Mouse (Mus musculus) hindbrain, embryonic 12.5 days (tissue): ENCODE measurements around the gene Olfr1253. TPM values are rescaled to one million over a fixed set of nuclear protein-coding genes. Genes with fewer than 3 reads are reported as not detected.

Experiments used
- ATAC-seq: fragments of 200-750 bp; cut with Nextera tagmentation; 2 replicates; pipeline ENCODE4 v1.8.0; 2017; ENCODE audit warnings: moderate TSS enrichment; ENCODE audit not compliant: low FRiP score
- H3K27ac ChIP-seq: fragments of 300-500 bp; sonication (generic); 2 replicates; pipeline ENCODE4 v1.5.1; 2016; ENCODE audit warnings: mild to moderate bottlenecking
- H3K27me3 ChIP-seq: fragments of 300-500 bp; sonication (generic); 2 replicates; pipeline ENCODE4 v1.6.1; 2016; ENCODE audit warnings: mild to moderate bottlenecking
- H3K36me3 ChIP-seq: fragments of 300-500 bp; sonication (generic); 2 replicates; pipeline ENCODE4 v1.6.1; 2016; ENCODE audit warnings: mild to moderate bottlenecking
- H3K4me1 ChIP-seq: fragments of 300-500 bp; sonication (generic); 2 replicates; pipeline ENCODE4 v1.6.1; 2016
- H3K4me2 ChIP-seq: fragments of 300-500 bp; sonication (generic); replicated peaks from 2 replicates; pipeline ENCODE4 v1.6.1; 2016; ENCODE audit warnings: mild to moderate bottlenecking
- H3K4me3 ChIP-seq: fragments of 300-500 bp; sonication (generic); 2 replicates; pipeline ENCODE4 v1.5.1; 2016; ENCODE audit warnings: mild to moderate bottlenecking
- H3K9ac ChIP-seq: fragments of 300-500 bp; sonication (generic); 2 replicates; pipeline ENCODE4 v1.6.1; 2016; ENCODE audit warnings: mild to moderate bottlenecking, moderate library complexity
- H3K9me3 ChIP-seq: fragments of 300-500 bp; sonication (generic); replicated peaks from 2 replicates; pipeline ENCODE4 v1.6.1; 2016; ENCODE audit warnings: mild to moderate bottlenecking
- WGBS: fragments of 180-500 bp; shearing (Covaris S2); methylation state at CpG from one replicate; pipeline ENCODE4 v1.1.7; 2016; 5-methylcytosine and 5-hydroxymethylcytosine counted together
- polyA plus RNA-seq: library from polyadenylated mRNA; unstranded; fragments of >200 nt; fragmentation: Nextera tagmentation; extraction: Ambion mirVana; gene quantifications from 2 replicates; pipeline ENCODE4 v1.2.1, GENCODE M21; 2016

The Olfr1253 gene
- not detected in 2 replicates for polyA plus RNA-seq

- Histone ChIP-seq H3K9me3 (no peaks in the 10 kb centered on the region), H3K4me3 (no peak within 1 kb of the TSS), H3K36me3 (no peaks in the 10 kb centered on the region), H3K27ac (no peak within 1 kb of the TSS), H3K27me3 (no peaks in the 10 kb centered on the region), H3K9ac (no peak within 1 kb of the TSS), H3K4me2 (no peak within 1 kb of the TSS), H3K4me1 (no peaks in the 10 kb centered on the region)
- 91% methylated on average over 1 of the region's 1 CpGs for WGBS
- ATAC-seq, result no peak
Measured at GRCm38 (mm10) chr2:89756990-89757389, at the start of gene Olfr1253. Gene Olfr1253, minus strand, starts transcription at chr2:89757090.

GRCm38 (mm10) chr2:89799583-89799982 lies 42.7 kb upstream of the Olfr1253 start:
- WGBS, result 90% methylated on average over 3 of the region's 3 CpGs
- Histone ChIP-seq H3K4me2 (no peak overlapping the region), H3K9me3 (no peaks in the 10 kb centered on the region), H3K4me3 (no peak overlapping the region), H3K27ac (no peak overlapping the region), H3K36me3 (no peaks in the 10 kb centered on the region), H3K4me1 (no peaks in the 10 kb centered on the region), H3K9ac (no peak overlapping the region), H3K27me3 (no peaks in the 10 kb centered on the region)
- ATAC-seq, result no peak

- Histone ChIP-seq H3K27me3 (no peaks in the 10 kb centered on the region), H3K9ac (no peak within 1 kb of the TSS), H3K9me3 (no peaks in the 10 kb centered on the region), H3K4me2 (no peak within 1 kb of the TSS), H3K4me3 (no peak within 1 kb of the TSS), H3K4me1 (no peaks in the 10 kb centered on the region), H3K27ac (no peak within 1 kb of the TSS), H3K36me3 (no peaks in the 10 kb centered on the region)
- no peak for ATAC-seq
Measured at GRCm38 (mm10) chr2:89793519-89793918, 36.6 kb upstream of the Olfr1253 start, which contains the start of gene Olfr1254. Gene Olfr1254, minus strand, starts transcription at chr2:89793619.

- Histone ChIP-seq H3K4me3 (no peak within 1 kb of the TSS), H3K27ac (no peak within 1 kb of the TSS), H3K4me2 (no peak within 1 kb of the TSS), H3K9ac (no peak within 1 kb of the TSS), H3K4me1 (no peaks in the 10 kb centered on the region), H3K36me3 (no peaks in the 10 kb centered on the region), H3K27me3 (no peaks in the 10 kb centered on the region), H3K9me3 (no peaks in the 10 kb centered on the region; the same call in 1 of the 2 replicates)
- no peak for ATAC-seq
- WGBS, result 66% methylated on average over 1 of the region's 1 CpGs
Measured at GRCm38 (mm10) chr2:89724912-89725311, 32.0 kb downstream of the Olfr1253 start, which contains the start of gene Olfr1252. Gene Olfr1252, minus strand, starts transcription at chr2:89725012.

Other genes starting within 250 kb of the Olfr1253 start
- not detected in 2 replicates for gene Olfr1243, start 225.6 kb downstream of the Olfr1253 start, polyA plus RNA-seq
- gene Olfr1245, start 178.6 kb downstream of the Olfr1253 start, polyA plus RNA-seq, result not detected in 2 replicates
- gene Olfr1246, start 163.9 kb downstream of the Olfr1253 start, polyA plus RNA-seq, result not detected in 2 replicates
- not detected in 2 replicates for gene Olfr1247, start 143.0 kb downstream of the Olfr1253 start, polyA plus RNA-seq
- gene Olfr1248, start 138.8 kb downstream of the Olfr1253 start, polyA plus RNA-seq, result not detected in 2 replicates
- not detected in 2 replicates for gene Olfr1249, start 122.1 kb downstream of the Olfr1253 start, polyA plus RNA-seq
- not detected in 2 replicates for gene Olfr1250, start 95.6 kb downstream of the Olfr1253 start, polyA plus RNA-seq
- gene Olfr1251, start 85.2 kb downstream of the Olfr1253 start, polyA plus RNA-seq, result not detected in 2 replicates
- gene Olfr1252, start 32.1 kb downstream of the Olfr1253 start, polyA plus RNA-seq, result not detected in 2 replicates
- gene Olfr1254, start 36.5 kb upstream of the Olfr1253 start, polyA plus RNA-seq, result not detected in 2 replicates
- not detected in 2 replicates for gene Olfr1255, start 55.0 kb upstream of the Olfr1253 start, polyA plus RNA-seq
- gene Olfr1256, start 84.5 kb upstream of the Olfr1253 start, polyA plus RNA-seq, result not detected in 2 replicates
- not detected in 2 replicates for gene Olfr48, start 91.1 kb upstream of the Olfr1253 start, polyA plus RNA-seq
- not detected in 2 replicates for gene Olfr1257, start 121.3 kb upstream of the Olfr1253 start, polyA plus RNA-seq
- gene Olfr1258, start 170.2 kb upstream of the Olfr1253 start, polyA plus RNA-seq, result not detected in 2 replicates
- gene Olfr1259, start 191.6 kb upstream of the Olfr1253 start, polyA plus RNA-seq, result not detected in 2 replicates
- not detected in 2 replicates for gene Olfr1260, start 217.2 kb upstream of the Olfr1253 start, polyA plus RNA-seq
- not detected in 2 replicates for gene Olfr1261, start 234.1 kb upstream of the Olfr1253 start, polyA plus RNA-seq
- gene Olfr1262, start 243.1 kb upstream of the Olfr1253 start, polyA plus RNA-seq, result not detected in 2 replicates